Mouse (Mus musculus) lung, embryonic 14.5 days (tissue): ENCODE results near the gene Dapk1. TPM values are rescaled to one million over a fixed set of nuclear protein-coding genes. Genes with fewer than 3 reads are reported as not detected.
A peak's percentile ranks its signal among the peaks of the same experiment; 100 is the strongest.

Experiments
- ATAC-seq: fragments of 200-750 bp; cut with Nextera tagmentation; 2 replicates; pipeline ENCODE4 v1.8.0; 2017; ENCODE audit warnings: mild to moderate bottlenecking, moderate TSS enrichment, moderate library complexity; ENCODE audit not compliant: insufficient read depth
- DNase-seq: peaks from one replicate; pipeline ENCODE4 v3.0.0-alpha.2; 2015
- H3K27ac ChIP-seq: fragments of 300-500 bp; sonication (generic); 2 replicates; pipeline ENCODE4 v1.5.1; 2014; ENCODE audit warnings: low read depth, mild to moderate bottlenecking, moderate library complexity
- H3K27me3 ChIP-seq: fragments of 300-500 bp; sonication (generic); 2 replicates; pipeline ENCODE4 v1.6.1; 2014; ENCODE audit warnings: low read length, control low read depth; ENCODE audit not compliant: insufficient read depth
- H3K36me3 ChIP-seq: fragments of 300-500 bp; sonication (generic); 2 replicates; pipeline ENCODE4 v1.6.1; 2014; ENCODE audit warnings: control low read depth; ENCODE audit not compliant: insufficient read depth
- H3K4me1 ChIP-seq: fragments of 300-500 bp; sonication (generic); 2 replicates; pipeline ENCODE4 v1.6.1; 2014; ENCODE audit warnings: antibody characterized with exemption, control low read depth; ENCODE audit not compliant: insufficient read depth
- H3K4me2 ChIP-seq: fragments of 300-500 bp; sonication (generic); 2 replicates; pipeline ENCODE4 v1.6.1; 2014; ENCODE audit warnings: mild to moderate bottlenecking
- H3K4me3 ChIP-seq: fragments of 300-500 bp; sonication (generic); 2 replicates; pipeline ENCODE4 v1.5.1; 2014; ENCODE audit warnings: low read depth, low read length
- H3K9ac ChIP-seq: fragments of 300-500 bp; sonication (generic); 2 replicates; pipeline ENCODE4 v1.6.1; 2014
- H3K9me3 ChIP-seq: fragments of 300-500 bp; sonication (generic); 2 replicates; pipeline ENCODE4 v1.6.1; 2016; ENCODE audit warnings: low read depth, low read length, control low read depth
- CTCF ChIP-seq: IDR thresholded peaks from 2 replicates; pipeline ENCODE4 v1.5.1; 2016; ENCODE audit warnings: antibody characterized with exemption, low read depth
- WGBS: fragments of 180-500 bp; shearing (Covaris S2); extraction: QIAGEN DNeasy Blood & Tissue Kit; methylation state at CpG from one replicate; pipeline ENCODE4 v1.1.7; 2014; 5-methylcytosine and 5-hydroxymethylcytosine counted together
- polyA plus RNA-seq: library from polyadenylated mRNA; unstranded; fragments of >200 nt; fragmentation: Nextera tagmentation; extraction: Ambion mirVana; gene quantifications from 2 replicates; pipeline ENCODE4 v1.2.1, GENCODE M21; 2014

The Dapk1 gene
- polyA plus RNA-seq, 1 experiment from 2014 or later: 14.1 TPM

DNA sequence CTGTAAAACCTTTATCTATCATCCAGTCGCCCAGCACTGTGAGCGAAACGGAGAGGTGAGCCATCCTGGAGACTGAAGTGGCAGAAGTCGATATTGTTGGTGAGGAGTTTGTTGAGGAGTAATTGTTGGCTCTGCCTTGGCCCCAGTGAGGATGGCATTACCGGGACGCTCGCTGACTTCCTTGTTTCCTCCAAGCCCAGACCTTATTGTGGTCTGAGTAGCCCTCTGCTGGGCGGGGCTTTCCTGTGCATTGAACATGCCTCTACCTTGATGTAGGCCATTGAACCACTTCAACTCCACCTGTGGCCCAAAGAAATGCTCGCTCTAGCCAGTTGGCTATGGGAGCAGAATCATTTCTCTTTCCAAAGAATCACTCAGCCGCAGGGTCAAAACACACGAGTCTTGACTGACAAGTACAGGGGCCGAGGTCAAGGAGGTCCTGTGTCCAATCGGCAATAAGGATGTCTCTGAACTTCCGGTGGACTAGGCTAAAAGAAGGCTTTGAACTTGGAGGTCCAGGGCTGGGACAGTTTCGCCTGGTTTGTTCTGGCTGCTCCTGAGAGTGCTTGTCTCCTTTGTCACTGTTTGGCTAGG, 13.4 kb downstream of the Dapk1 start:
- TF ChIP-seq CTCF: no peak
- no peaks in the 10 kb centered on the region for H3K9me3 ChIP-seq
- ATAC-seq (no peak), DNase-seq (no peak)
- H3K27me3 ChIP-seq: no peaks in the 10 kb centered on the region
- H3K36me3 ChIP-seq: 0 out of 2 replicates have a peak, but pooled peaks cover 6% of the 10 kb centered on the region
- no peak overlapping the region for H3K4me3 ChIP-seq
- H3K4me2 ChIP-seq: no peak overlapping the region
- no peak overlapping the region for H3K9ac ChIP-seq
- WGBS: 51% methylated on average over 15 of the region's 15 CpGs
- H3K4me1 ChIP-seq: no peaks in the 10 kb centered on the region
- H3K27ac ChIP-seq: no peak overlapping the region

GRCm38 (mm10) chr13:60616036-60616435, 14.3 kb downstream of the Dapk1 start:
- H3K27ac ChIP-seq: no peak overlapping the region
- TF ChIP-seq CTCF: no peak
- ATAC-seq: no peak
- H3K4me2 ChIP-seq: no peak overlapping the region
- no peaks in the 10 kb centered on the region for H3K4me1 ChIP-seq
- H3K27me3 ChIP-seq: no peaks in the 10 kb centered on the region
- H3K4me3 ChIP-seq: no peak overlapping the region
- H3K36me3 ChIP-seq: 0 out of 2 replicates have a peak, but pooled peaks cover 6% of the 10 kb centered on the region
- WGBS: 73% methylated on average over 6 of the region's 6 CpGs
- H3K9ac ChIP-seq: no peak overlapping the region
- DNase-seq: no peak
- H3K9me3 ChIP-seq: no peaks in the 10 kb centered on the region

DNA sequence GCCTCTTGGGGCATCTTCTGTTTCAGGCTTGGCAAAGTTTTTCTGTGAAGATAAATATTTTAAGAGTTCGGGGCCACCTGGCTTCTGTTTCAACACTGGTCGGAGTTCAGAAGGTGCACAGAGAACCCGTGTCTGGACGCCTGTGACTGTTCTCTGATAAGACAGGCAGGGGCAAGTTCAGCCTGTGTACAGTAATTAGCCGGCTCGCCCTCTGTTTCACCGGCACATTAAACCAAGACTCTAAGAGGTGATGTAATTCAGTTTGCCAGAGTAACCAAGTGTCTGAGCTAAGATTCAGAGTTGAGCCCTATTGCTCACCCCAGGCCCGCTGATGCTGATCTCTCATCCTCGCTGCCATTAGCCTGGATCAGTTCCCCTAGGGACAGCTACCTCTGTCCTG, 16.5 kb downstream of the Dapk1 start:
- WGBS: 26% methylated on average over 9 of the region's 9 CpGs
- H3K4me1 ChIP-seq: no peaks in the 10 kb centered on the region
- H3K9ac ChIP-seq: no peak overlapping the region
- H3K36me3 ChIP-seq: no peaks in the 10 kb centered on the region
- no peak for DNase-seq
- no peak overlapping the region for H3K4me2 ChIP-seq
- no peak overlapping the region for H3K27ac ChIP-seq
- no peaks in the 10 kb centered on the region for H3K9me3 ChIP-seq
- H3K27me3 ChIP-seq: no peaks in the 10 kb centered on the region
- no peak for TF ChIP-seq CTCF
- ATAC-seq: no peak
- H3K4me3 ChIP-seq: no peak overlapping the region

DNA sequence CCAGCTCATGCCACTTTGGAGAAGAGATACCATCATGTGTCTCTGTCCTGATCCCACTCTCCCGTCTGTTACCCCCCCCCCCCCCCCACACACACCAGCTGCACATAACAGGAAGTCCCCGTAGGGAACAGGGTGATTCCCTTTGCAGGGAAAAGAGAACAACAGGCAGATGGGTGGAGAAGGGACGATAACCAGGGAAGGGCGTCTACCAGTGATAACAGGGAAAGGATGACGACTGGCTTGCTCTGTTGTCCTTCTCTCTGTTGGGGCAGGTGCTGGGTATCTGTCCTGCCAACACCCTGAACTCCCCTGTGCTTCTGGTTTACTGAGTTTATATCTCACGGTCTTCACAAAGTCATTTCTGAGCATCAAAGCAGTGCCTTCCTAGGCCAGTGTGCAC, 18.0 kb downstream of the Dapk1 start:
- Histone ChIP-seq H3K4me2 (no peak overlapping the region), H3K9me3 (no peaks in the 10 kb centered on the region), H3K27me3 (no peaks in the 10 kb centered on the region), H3K4me1 (no peaks in the 10 kb centered on the region), H3K4me3 (no peak overlapping the region), H3K9ac (no peak overlapping the region), H3K36me3 (no peaks in the 10 kb centered on the region), H3K27ac (no peak overlapping the region)
- ATAC-seq: no peak
- DNase-seq: no peak
- 33% methylated on average over 6 of the region's 6 CpGs for WGBS
- TF ChIP-seq CTCF: no peak

DNA sequence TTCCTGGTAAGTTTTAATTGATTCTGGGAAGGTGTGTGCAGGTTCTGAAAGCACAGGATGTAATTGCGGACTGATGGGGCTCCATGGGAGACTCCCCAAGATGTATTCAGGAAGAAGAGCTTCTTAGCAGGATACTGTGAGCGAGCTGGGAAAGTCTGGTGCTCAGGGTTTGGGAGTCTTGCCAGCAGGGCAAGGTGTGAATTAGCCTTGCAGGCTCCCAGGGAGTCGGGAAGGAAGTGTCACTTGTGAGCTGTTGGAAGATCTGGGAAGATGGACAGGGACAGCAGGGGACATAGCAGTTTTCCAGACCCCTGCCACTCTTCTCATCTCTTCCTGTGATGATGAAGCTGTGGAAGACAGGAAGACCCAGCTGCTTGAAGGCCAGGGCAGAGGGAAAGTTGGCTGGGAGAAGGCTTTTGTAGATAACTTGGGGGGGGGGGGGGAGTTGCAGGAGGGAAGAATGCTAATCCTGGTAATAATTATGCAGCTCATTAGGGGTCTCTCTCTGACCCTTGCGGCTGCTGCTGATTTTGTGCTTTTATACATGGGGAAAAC, 19.7 kb downstream of the Dapk1 start:
- ATAC-seq: no peak
- no peak for TF ChIP-seq CTCF
- peak; percentile 43 for DNase-seq
- Histone ChIP-seq H3K4me3 (no peak overlapping the region), H3K9me3 (no peaks in the 10 kb centered on the region), H3K27ac (no peak overlapping the region), H3K27me3 (no peaks in the 10 kb centered on the region), H3K36me3 (no peaks in the 10 kb centered on the region), H3K4me2 (no peak overlapping the region), H3K4me1 (no peaks in the 10 kb centered on the region), H3K9ac (no peak overlapping the region)
- WGBS: 53% methylated on average over 4 of the region's 4 CpGs

DNA sequence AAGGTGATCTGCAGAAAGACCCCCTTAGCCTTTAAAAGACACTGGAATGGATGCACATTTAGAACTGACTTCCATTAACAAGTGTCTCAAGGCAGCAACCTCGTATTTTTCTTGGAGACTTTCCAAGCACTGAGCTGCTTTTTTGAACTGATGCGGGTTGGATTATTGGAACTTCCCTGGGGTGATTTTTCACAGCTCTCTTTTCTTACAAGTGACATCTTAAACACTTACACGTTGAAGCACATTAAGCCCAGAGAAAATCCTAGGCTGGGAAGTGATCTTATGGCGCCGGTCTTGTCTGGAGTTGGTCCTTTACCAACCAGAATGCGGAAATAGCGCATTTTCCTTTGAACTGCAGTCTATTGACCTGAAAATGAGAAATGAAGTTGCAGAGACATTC, 23.8 kb downstream of the Dapk1 start:
- no peak for TF ChIP-seq CTCF
- Histone ChIP-seq H3K9ac (no peak overlapping the region), H3K4me1 (no peaks in the 10 kb centered on the region), H3K4me3 (no peak overlapping the region), H3K27ac (no peak overlapping the region), H3K36me3 (no peaks in the 10 kb centered on the region), H3K27me3 (no peaks in the 10 kb centered on the region), H3K9me3 (no peaks in the 10 kb centered on the region), H3K4me2 (no peak overlapping the region)
- WGBS: 64% methylated on average over 7 of the region's 7 CpGs
- no peak for ATAC-seq
- DNase-seq: no peak

DNA sequence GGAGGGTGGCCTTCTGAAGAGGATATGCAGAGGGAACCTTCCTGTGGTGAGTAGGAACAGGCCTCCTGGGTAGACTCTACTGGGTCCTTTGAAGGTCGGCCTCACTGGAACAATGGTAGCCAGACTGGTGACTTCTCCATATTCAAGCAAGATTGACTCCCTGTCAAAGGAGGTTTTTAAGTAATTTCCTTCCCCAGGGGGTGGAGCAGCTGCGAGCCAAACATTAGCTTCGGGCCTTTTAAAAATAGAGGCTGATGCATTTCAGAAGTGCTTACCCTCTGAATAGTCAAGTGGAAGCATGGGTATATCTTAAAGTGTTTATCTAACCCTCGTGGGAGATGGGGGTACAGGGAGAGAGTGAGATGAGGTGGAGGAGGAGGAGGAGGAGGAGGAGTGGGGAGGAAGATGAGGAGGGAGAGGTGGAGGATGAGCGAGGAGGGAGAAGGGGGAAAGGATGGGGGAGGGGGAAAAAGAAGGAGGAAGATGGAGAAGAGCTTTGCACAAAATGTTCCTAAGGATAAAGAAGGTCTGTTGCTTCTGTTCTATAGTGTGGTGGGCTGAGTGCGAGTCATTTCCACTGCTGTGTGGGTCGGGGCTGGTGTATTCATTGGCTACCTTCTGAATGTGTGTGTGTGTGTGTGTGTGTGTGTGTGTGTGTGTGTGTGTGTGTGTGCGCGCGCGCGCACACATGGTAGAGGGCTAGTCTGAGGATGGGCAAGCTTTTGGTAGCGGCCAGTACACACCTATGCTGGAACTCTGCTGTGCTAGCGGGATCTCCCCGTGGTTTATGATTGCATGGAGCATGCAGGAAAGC, 26.3 kb downstream of the Dapk1 start:
- WGBS: 44% methylated on average over 15 of the region's 15 CpGs
- Histone ChIP-seq H3K4me1 (no peaks in the 10 kb centered on the region), H3K4me2 (no peak overlapping the region), H3K27me3 (no peaks in the 10 kb centered on the region), H3K9me3 (no peaks in the 10 kb centered on the region), H3K27ac (no peak overlapping the region), H3K4me3 (no peak overlapping the region), H3K36me3 (no peaks in the 10 kb centered on the region), H3K9ac (no peak overlapping the region)
- TF ChIP-seq CTCF: no peak
- ATAC-seq: no peak
- DNase-seq: no peak
